In the genomic region with DNA sequence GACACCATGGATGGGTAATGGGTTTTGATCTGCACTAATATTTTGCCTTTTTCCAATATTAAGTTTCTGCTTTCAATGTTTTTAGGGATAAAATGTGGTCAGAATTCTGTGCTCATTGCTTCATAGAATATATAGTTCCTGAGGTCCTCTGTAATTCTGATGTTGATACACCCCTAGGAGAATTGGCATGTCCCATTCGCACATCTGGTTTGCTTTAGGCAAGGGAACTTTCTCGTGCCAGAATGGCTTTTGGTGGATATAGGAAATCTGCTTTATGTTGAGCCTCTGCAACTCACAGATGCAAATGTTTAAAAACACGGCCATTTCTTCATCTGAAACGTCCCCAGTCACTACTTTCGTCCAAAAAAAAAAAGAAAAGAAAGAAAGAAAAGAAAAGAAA, we compare ENCODE assay signal across 25 mouse cellular contexts.
DNase-seq lines count a peak whose midpoint lies in the region; ATAC-seq and TF ChIP-seq lines count a peak whose summit lies in the region.
"Had no signal": no experiment of that assay in that cellular context is flagged by ENCODE, and none has a peak within 500 bp of the region (broad histone marks: within the 10 kb centered on the region; RNA-seq: fewer than 3 reads in every experiment).

No protein-coding gene starts in this region.

- no peak overlapping the region for H3K4me2 ChIP-seq in lung, embryonic 16.5 days (ENCODE audit: low read depth, low read length)
- H3K4me2 ChIP-seq in limb, embryonic 15.5 days, result no peak overlapping the region
- H3K4me2 ChIP-seq: forebrain, embryonic 12.5 days; hindbrain, embryonic 13.5 days; liver, embryonic 13.5 days; midbrain, embryonic 15.5 days had no signal

- ATAC-seq in lung, embryonic 16.5 days (ENCODE audit: low read depth), result no peak
- ATAC-seq in limb, embryonic 15.5 days (ENCODE audit: insufficient number of reproducible peaks, low FRiP score, low TSS enrichment, low read depth), result peak; percentile 53; the same call in 1 of the 2 replicates
- ATAC-seq in granulocyte monocyte progenitor cell, adult 5-6 weeks (replicated peaks; ENCODE audit: poor library complexity, severe bottlenecking), result no peak
- ATAC-seq: activated CD4-positive, CD25-positive, alpha-beta regulatory T cell, adult 4 months; CD4-positive, CD25-positive, alpha-beta regulatory T cell, adult 4 months; inflammation-experienced regulatory T-cells, adult 6 months; midbrain, embryonic 15.5 days had no signal

- TF ChIP-seq CTCF in embryonic fibroblast, embryonic 13.5 days (IDR thresholded peaks at IDR 0.05; ENCODE audit: borderline replicate concordance, insufficient read depth, low read length), result no peak

- no peaks in the 10 kb centered on the region for H3K9me3 ChIP-seq in lung, embryonic 16.5 days (ENCODE audit: control insufficient read depth, low read length)
- H3K9me3 ChIP-seq in limb, embryonic 15.5 days, result no peaks in the 10 kb centered on the region
- H3K9me3 ChIP-seq: forebrain, embryonic 12.5 days; hindbrain, embryonic 13.5 days; liver, embryonic 13.5 days; midbrain, embryonic 15.5 days had no signal

- H3K27me3 ChIP-seq in lung, embryonic 16.5 days (ENCODE audit: control insufficient read depth, insufficient read depth, low read depth, low read length), result no peaks in the 10 kb centered on the region
- no peaks in the 10 kb centered on the region for H3K27me3 ChIP-seq in limb, embryonic 15.5 days
- H3K27me3 ChIP-seq: forebrain, embryonic 12.5 days; hindbrain, embryonic 13.5 days; liver, embryonic 13.5 days; midbrain, embryonic 15.5 days had no signal

- WGBS in lung, embryonic 16.5 days, result 69% methylated on average over 5 of the region's 5 CpGs
- 31% methylated on average over 5 of the region's 5 CpGs for WGBS in limb, embryonic 15.5 days

- H3K4me1 ChIP-seq in lung, embryonic 16.5 days (replicated peaks; ENCODE audit: control insufficient read depth, insufficient read depth, low read length), result peaks cover 7% of the 10 kb centered on the region
- H3K4me1 ChIP-seq in embryonic fibroblast, embryonic 13.5 days (ENCODE audit: control insufficient read depth, insufficient read depth, low read length), result no peaks in the 10 kb centered on the region
- H3K4me1 ChIP-seq in limb, embryonic 15.5 days, result peaks cover 37% of the 10 kb centered on the region
- H3K4me1 ChIP-seq: forebrain, embryonic 12.5 days; liver, embryonic 13.5 days; megakaryocyte, embryonic 14.5 days; midbrain, embryonic 15.5 days had no signal

- no peak overlapping the region for H3K4me3 ChIP-seq in lung, embryonic 16.5 days (ENCODE audit: low read length)
- no peak overlapping the region for H3K4me3 ChIP-seq in embryonic fibroblast, embryonic 13.5 days (ENCODE audit: insufficient read depth, low read length)
- H3K4me3 ChIP-seq in limb, embryonic 15.5 days, result no peak overlapping the region
- H3K4me3 ChIP-seq: forebrain, embryonic 12.5 days; hindbrain, embryonic 13.5 days; liver, embryonic 13.5 days; megakaryocyte, embryonic 14.5 days; midbrain, embryonic 15.5 days; myocyte had no signal

- DNase-seq in embryo, embryonic 11 days, result peak; percentile 45
- no peak for DNase-seq in embryo, embryonic 9.5 days (ENCODE audit: extremely low spot score)
- DNase-seq in lung, postnatal 14 days, result no peak
- no peak for DNase-seq in layer of hippocampus, adult 9-10 months (ENCODE audit: low spot score)
- DNase-seq: adrenal gland, postnatal 14 days; cerebellum, adult 11-12 months; cerebellum, postnatal 25 days; gastrocnemius, postnatal 14 days; kidney, adult 2 months; layer of hippocampus, postnatal 36 days; liver, embryonic 13.5 days; lung, postnatal 10 days; thymus, postnatal 36 days had no signal

- no peak for TF ChIP-seq POLR2A in embryonic fibroblast, embryonic 13.5 days (IDR thresholded peaks at IDR 0.05; ENCODE audit: low read depth, low read length)

- H3K36me3 ChIP-seq in lung, embryonic 16.5 days (ENCODE audit: control insufficient read depth, insufficient read depth, low read length), result no peaks in the 10 kb centered on the region
- no peaks in the 10 kb centered on the region for H3K36me3 ChIP-seq in limb, embryonic 15.5 days
- H3K36me3 ChIP-seq: forebrain, embryonic 12.5 days; hindbrain, embryonic 13.5 days; liver, embryonic 13.5 days; midbrain, embryonic 15.5 days had no signal

- H3K27ac ChIP-seq in lung, embryonic 16.5 days (ENCODE audit: low read length), result peak overlapping the region; percentile 55; the same call in 1 of the 2 replicates
- H3K27ac ChIP-seq in embryonic fibroblast, embryonic 13.5 days (ENCODE audit: insufficient read depth, low read length), result peak overlapping the region; percentile 39; the same call in 1 of the 2 replicates
- peak overlapping the region; percentile 85 for H3K27ac ChIP-seq in limb, embryonic 15.5 days
- H3K27ac ChIP-seq: forebrain, embryonic 12.5 days; hindbrain, embryonic 13.5 days; liver, embryonic 13.5 days; midbrain, embryonic 15.5 days had no signal

- H3K9ac ChIP-seq in lung, embryonic 16.5 days (ENCODE audit: low read length), result no peak overlapping the region
- no peak overlapping the region for H3K9ac ChIP-seq in limb, embryonic 15.5 days
- H3K9ac ChIP-seq: forebrain, embryonic 12.5 days; hindbrain, embryonic 13.5 days; liver, embryonic 13.5 days; midbrain, embryonic 15.5 days had no signal
